8 mouse cellular contexts compared by ENCODE assay signal in genomic region chr2:121866071-121866601, GRCm38 (mm10). TPM values are rescaled to one million over a fixed set of nuclear protein-coding genes. Genes with fewer than 3 reads are reported as not detected.
DNase-seq lines count a peak whose midpoint lies in the region.

No protein-coding gene starts in this region.

- intact Hi-C loops in heart, postnatal 36 days (cut with DNase I) = no loop called here

- peak; percentile 62 for DNase-seq in A20 (ENCODE audit: low read depth, low spot score)
- peak; percentile 30 to 54 for DNase-seq in CD8-positive naive resting alpha-beta T cell, adult 2 months (ENCODE audit: low read depth in 2 of 2, low spot score in 2 of 2)
- peak; percentile 71 for DNase-seq in embryo, embryonic 11 days
- DNase-seq in heart, postnatal 36 days = peak; percentile 2 to 12
- DNase-seq in layer of hippocampus, postnatal 36 days = peak; percentile 49 to 56
- DNase-seq in lung, postnatal 36 days = peak; percentile 14
- peak; percentile 55 for DNase-seq in right cerebral cortex, postnatal 25 days
- no peak for DNase-seq in adipocyte (ENCODE audit: low spot score)

RNA-seq across cellular contexts. Expression of gene Casc4, which starts 0.6 kb away (rescaled TPM):
- 10 to 100 TPM; 11.2 to 12.8 TPM for total RNA-seq in heart, postnatal 36 days (2021)
- total RNA-seq in layer of hippocampus, postnatal 36 days (2021) = 100 to 1,000 TPM in 1 of 2 experiments, 10 to 100 TPM in 1; 97.9 to 115 TPM

RNA-seq across cellular contexts. Expression of gene Frmd5, which starts 59.2 kb away (rescaled TPM):
- total RNA-seq in heart, postnatal 36 days (2021) = 100 to 1,000 TPM; 131 to 163 TPM
- 10 to 100 TPM; 34.8 to 39.0 TPM for total RNA-seq in layer of hippocampus, postnatal 36 days (2021)

Comparison
In these comparisons a context has a peak if more than half of its experiments do, and no peak if none do; other contexts are left out.
1. RNA of gene Casc4, which starts 0.6 kb away (total RNA-seq): 97.9 to 115 TPM in layer of hippocampus, postnatal 36 days; 11.2 to 12.8 TPM in heart, postnatal 36 days; every median in the first group is over 4 times any median in the second.